Mouse (Mus musculus): Measurements from ENCODE around the gene Tmem210.

Tmem210 gene

GRCm38 (mm10) chr2:25297093-25297492 lies 9.1 kb downstream of the Tmem210 start:
- WGBS: 67% methylated on average over 8 of the region's 8 CpGs

GRCm38 (mm10) chr2:25298046-25298445 lies 10.1 kb downstream of the Tmem210 start:
- WGBS: 81% methylated on average over 10 of the region's 10 CpGs

GRCm38 (mm10) chr2:25303452-25303851 lies 15.5 kb downstream of the Tmem210 start:
- 63% methylated on average over 3 of the region's 3 CpGs for WGBS

GRCm38 (mm10) chr2:25303931-25304656 lies 16.1 kb downstream of the Tmem210 start:
- WGBS: 42% methylated on average over 7 of the region's 7 CpGs

- 5% methylated on average over 45 of the region's 45 CpGs for WGBS
These were observed 17.0 kb downstream of the Tmem210 start for GRCm38 (mm10) chr2:25304657-25305541.

- WGBS: 42% methylated on average over 14 of the region's 14 CpGs
These were observed 17.8 kb downstream of the Tmem210 start for GRCm38 (mm10) chr2:25305587-25306359.

GRCm38 (mm10) chr2:25310180-25310579 lies 22.2 kb downstream of the Tmem210 start:
- 51% methylated on average over 10 of the region's 10 CpGs for WGBS

- WGBS: 23% methylated on average over 22 of the region's 22 CpGs
These were observed 23.0 kb downstream of the Tmem210 start for GRCm38 (mm10) chr2:25310969-25311368.

- 9% methylated on average over 11 of the region's 11 CpGs for WGBS
These were observed 23.5 kb downstream of the Tmem210 start for GRCm38 (mm10) chr2:25311491-25311891.

- WGBS: 3% methylated on average over 31 of the region's 31 CpGs
These were observed 30.4 kb downstream of the Tmem210 start for GRCm38 (mm10) chr2:25318119-25318966.

- WGBS: 8% methylated on average over 58 of the region's 58 CpGs
These were observed 31.2 kb downstream of the Tmem210 start, which contains the start of gene Grin1 for GRCm38 (mm10) chr2:25318971-25319773. Gene Grin1, minus strand, starts transcription at chr2:25319187.

- 23% methylated on average over 2 of the region's 2 CpGs for WGBS
These were observed 32.1 kb downstream of the Tmem210 start for GRCm38 (mm10) chr2:25320084-25320483.

- WGBS: 75% methylated on average over 2 of the region's 2 CpGs
These were observed 38.1 kb downstream of the Tmem210 start for GRCm38 (mm10) chr2:25326036-25326435.

GRCm38 (mm10) chr2:25328440-25328839 lies 40.5 kb downstream of the Tmem210 start:
- 21% methylated on average over 7 of the region's 7 CpGs for WGBS

GRCm38 (mm10) chr2:25331470-25331869 lies 43.5 kb downstream of the Tmem210 start:
- WGBS: 48% methylated on average over 9 of the region's 9 CpGs

GRCm38 (mm10) chr2:25332286-25333160 lies 44.6 kb downstream of the Tmem210 start, which contains the start of gene Man1b1:
Gene Man1b1, plus strand, starts transcription at chr2:25332338.
- WGBS: under 1% methylated on average over 78 of the region's 78 CpGs

- WGBS: 73% methylated on average over 2 of the region's 2 CpGs
These were observed 45.6 kb downstream of the Tmem210 start for GRCm38 (mm10) chr2:25333569-25333968.

GRCm38 (mm10) chr2:25338303-25338702 lies 50.4 kb downstream of the Tmem210 start:
- 69% methylated on average over 6 of the region's 6 CpGs for WGBS

Data from cerebral cortex, adult 2 months (tissue).